Mouse (Mus musculus) hindbrain, embryonic 11.5 days (tissue): Measurements from ENCODE around the gene Dnali1. TPM values are rescaled to one million over a fixed set of nuclear protein-coding genes. Genes with fewer than 3 reads are reported as not detected.

Source experiments
- ATAC-seq: fragments of 200-750 bp; cut with Nextera tagmentation; 2 replicates; pipeline ENCODE4 v1.8.0; 2017; ENCODE audit warnings: mild to moderate bottlenecking, moderate TSS enrichment, moderate library complexity; ENCODE audit not compliant: low FRiP score
- DNase-seq: peaks from one replicate; pipeline ENCODE4 v3.0.0-alpha.2; 2015; ENCODE audit warnings: low spot score
- H3K27ac ChIP-seq: fragments of 300-500 bp; sonication (generic); 2 replicates; pipeline ENCODE4 v1.5.1; 2014; ENCODE audit warnings: mild to moderate bottlenecking, low read depth, low read length
- H3K27me3 ChIP-seq: fragments of 300-500 bp; sonication (generic); 2 replicates; pipeline ENCODE4 v1.6.1; 2014; ENCODE audit warnings: mild to moderate bottlenecking, low read length, moderate library complexity, mixed read lengths; ENCODE audit not compliant: control insufficient read depth, insufficient read depth
- H3K36me3 ChIP-seq: fragments of 300-500 bp; sonication (generic); 2 replicates; pipeline ENCODE4 v1.6.1; 2014; ENCODE audit warnings: mild to moderate bottlenecking, low read length, moderate library complexity, mixed read lengths; ENCODE audit not compliant: control insufficient read depth, insufficient read depth
- H3K4me1 ChIP-seq: fragments of 300-500 bp; sonication (generic); replicated peaks from 2 replicates; pipeline ENCODE4 v1.6.1; 2014; ENCODE audit warnings: low read length, mixed read lengths; ENCODE audit not compliant: control insufficient read depth, insufficient read depth
- H3K4me2 ChIP-seq: fragments of 300-500 bp; sonication (generic); replicated peaks from 2 replicates; pipeline ENCODE4 v1.6.1; 2014; ENCODE audit warnings: mild to moderate bottlenecking, low read depth, low read length
- H3K4me3 ChIP-seq: fragments of 300-500 bp; sonication (generic); 2 replicates; pipeline ENCODE4 v1.5.1; 2014; ENCODE audit warnings: low read depth, low read length
- H3K9ac ChIP-seq: fragments of 300-500 bp; sonication (generic); 2 replicates; pipeline ENCODE4 v1.6.1; 2014; ENCODE audit warnings: low read depth, low read length
- H3K9me3 ChIP-seq: fragments of 300-500 bp; sonication (generic); 2 replicates; pipeline ENCODE4 v1.6.1; 2016; ENCODE audit warnings: low read length; ENCODE audit not compliant: control insufficient read depth
- WGBS: fragments of 180-500 bp; shearing (Covaris S2); extraction: QIAGEN DNeasy Blood & Tissue Kit; methylation state at CpG from one replicate; pipeline ENCODE4 v1.1.7; 2014; 5-methylcytosine and 5-hydroxymethylcytosine counted together
- polyA plus RNA-seq: library from polyadenylated mRNA; unstranded; fragments of >200 nt; fragmentation: Nextera tagmentation; extraction: Ambion mirVana; gene quantifications from 2 replicates; pipeline ENCODE4 v1.2.1, GENCODE M21; 2014

Gene Dnali1
- polyA plus RNA-seq, 1 experiment from 2014 or later = 0.91 TPM

GRCm38 (mm10) chr4:125015806-125016635 lies 49.5 kb downstream of the Dnali1 start, which contains the start of gene Gnl2:
Gene Gnl2 (plus strand): TSS chr4:125016585.
- WGBS = 89% methylated on average over 10 of the region's 10 CpGs
- H3K4me3 ChIP-seq = no peak within 1 kb of the TSS
- no peaks in the 10 kb centered on the region for H3K9me3 ChIP-seq
- no peaks in the 10 kb centered on the region for H3K4me1 ChIP-seq
- H3K27me3 ChIP-seq = no peaks in the 10 kb centered on the region
- ATAC-seq (no peak), DNase-seq (no peak)
- no peak within 1 kb of the TSS for H3K9ac ChIP-seq
- no peaks in the 10 kb centered on the region for H3K36me3 ChIP-seq
- no peak within 1 kb of the TSS for H3K27ac ChIP-seq
- no peak within 1 kb of the TSS for H3K4me2 ChIP-seq

DNA sequence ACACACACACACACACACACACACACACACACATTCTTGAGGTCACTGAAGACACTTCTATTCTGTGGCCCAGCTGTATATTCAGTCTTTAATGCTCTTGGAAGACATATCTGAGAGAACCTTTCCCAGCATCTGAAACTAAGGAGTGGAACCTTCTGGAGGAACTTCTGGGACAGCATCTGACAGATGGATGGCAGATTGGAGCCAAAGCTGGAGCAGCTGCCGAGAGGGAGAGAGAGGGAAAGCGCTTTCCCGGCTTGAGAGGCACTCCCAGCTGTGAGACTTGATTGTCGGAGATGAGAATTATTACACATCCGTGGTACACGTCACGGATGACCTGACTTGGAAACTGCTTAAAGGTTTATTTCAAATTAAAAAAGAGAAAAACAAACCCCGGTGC lies 56.8 kb downstream of the Dnali1 start:
- ATAC-seq (no peak), DNase-seq (no peak)
- Histone ChIP-seq H3K9me3 (no peaks in the 10 kb centered on the region), H3K4me2 (no peak overlapping the region), H3K9ac (no peak overlapping the region), H3K27me3 (no peaks in the 10 kb centered on the region; the same call in 1 of the 2 replicates), H3K4me1 (no peaks in the 10 kb centered on the region), H3K27ac (no peak overlapping the region), H3K4me3 (no peak overlapping the region), H3K36me3 (no peaks in the 10 kb centered on the region)
- 71% methylated on average over 8 of the region's 8 CpGs for WGBS

DNA sequence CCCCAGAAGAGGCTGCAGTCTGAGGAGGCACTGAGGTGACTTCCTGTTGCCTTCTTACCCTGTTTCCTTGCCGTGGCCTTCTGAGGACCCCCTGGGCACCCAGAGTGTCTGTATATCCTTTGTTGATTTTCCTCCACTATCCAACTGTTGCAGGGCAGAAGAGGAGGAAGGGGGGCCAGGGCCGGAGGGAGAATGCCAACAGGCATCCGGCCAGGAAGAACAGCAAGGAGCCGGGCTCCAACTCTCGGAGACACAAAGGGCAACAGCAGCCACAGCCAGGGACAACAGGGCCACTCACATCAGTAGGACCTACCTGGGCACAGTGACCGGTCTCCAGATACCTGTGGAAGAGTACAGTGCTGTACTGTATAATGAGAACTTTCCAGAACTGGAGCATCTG lies 57.3 kb downstream of the Dnali1 start:
- Histone ChIP-seq H3K4me3 (no peak overlapping the region), H3K4me1 (no peaks in the 10 kb centered on the region), H3K9me3 (no peaks in the 10 kb centered on the region), H3K27ac (no peak overlapping the region), H3K27me3 (no peaks in the 10 kb centered on the region; the same call in 1 of the 2 replicates), H3K9ac (no peak overlapping the region), H3K36me3 (no peaks in the 10 kb centered on the region), H3K4me2 (no peak overlapping the region)
- DNase-seq = no peak
- 71% methylated on average over 6 of the region's 6 CpGs for WGBS
- ATAC-seq = no peak

GRCm38 (mm10) chr4:125007460-125007859 lies 58.0 kb downstream of the Dnali1 start:
- H3K9ac ChIP-seq = no peak overlapping the region
- WGBS = 51% methylated on average over 15 of the region's 15 CpGs
- H3K4me2 ChIP-seq = no peak overlapping the region
- H3K27ac ChIP-seq = no peak overlapping the region
- H3K36me3 ChIP-seq = no peaks in the 10 kb centered on the region
- H3K27me3 ChIP-seq = no peaks in the 10 kb centered on the region; the same call in 1 of the 2 replicates
- no peak overlapping the region for H3K4me3 ChIP-seq
- H3K9me3 ChIP-seq = no peaks in the 10 kb centered on the region
- no peak for DNase-seq
- no peaks in the 10 kb centered on the region for H3K4me1 ChIP-seq
- no peak for ATAC-seq

Other genes with a start within 250 kb of the Dnali1 start
- gene Yrdc, start 215.0 kb downstream of the Dnali1 start, polyA plus RNA-seq = 44.0 and 50.8 TPM in 2 replicates
- gene 1110065P20Rik, start 214.5 kb downstream of the Dnali1 start, polyA plus RNA-seq = 55.0 and 55.9 TPM in 2 replicates
- 10.0 and 10.3 TPM in 2 replicates for gene Maneal, start 203.5 kb downstream of the Dnali1 start, polyA plus RNA-seq
- gene Epha10, start 184.8 kb downstream of the Dnali1 start, polyA plus RNA-seq = 4.4 and 7.4 TPM in 2 replicates
- gene 9930104L06Rik, start 128.7 kb downstream of the Dnali1 start, polyA plus RNA-seq = 4.2 and 5.5 TPM in 2 replicates
- 192 and 195 TPM in 2 replicates for gene Cdca8, start 126.4 kb downstream of the Dnali1 start, polyA plus RNA-seq
- gene Rspo1, start 79.3 kb downstream of the Dnali1 start, polyA plus RNA-seq = 8.5 and 16.5 TPM in 2 replicates
- gene Gnl2, start 49.1 kb downstream of the Dnali1 start, polyA plus RNA-seq = 91.2 and 103 TPM in 2 replicates
- gene Snip1, start 969 bp upstream of the Dnali1 start, polyA plus RNA-seq = 37.7 and 37.9 TPM in 2 replicates
- gene Meaf6, start 19.4 kb upstream of the Dnali1 start, polyA plus RNA-seq = 122 and 131 TPM in 2 replicates
- gene Zc3h12a, start 62.1 kb upstream of the Dnali1 start, polyA plus RNA-seq = 0.29 and 0.78 TPM in 2 replicates